Mouse (Mus musculus) hindbrain, embryonic 15.5 days (tissue): Measurements from ENCODE around the gene Sh3bp4. TPM values are rescaled to one million over a fixed set of nuclear protein-coding genes. Genes with fewer than 3 reads are reported as not detected.
A peak's percentile ranks its signal among the peaks of the same experiment; 100 is the strongest.

Experiments
- ATAC-seq: fragments of 200-750 bp; cut with Nextera tagmentation; 2 replicates; pipeline ENCODE4 v1.8.0; 2017; ENCODE audit warnings: low read depth, moderate number of reproducible peaks, moderate TSS enrichment; ENCODE audit not compliant: low FRiP score
- H3K27ac ChIP-seq: fragments of 300-500 bp; sonication (generic); replicated peaks from 2 replicates; pipeline ENCODE4 v1.5.1; 2015; ENCODE audit warnings: mild to moderate bottlenecking, inconsistent platforms
- H3K27me3 ChIP-seq: fragments of 300-500 bp; sonication (generic); 2 replicates; pipeline ENCODE4 v1.6.1; 2015; ENCODE audit warnings: control low read depth, inconsistent platforms
- H3K36me3 ChIP-seq: fragments of 300-500 bp; sonication (generic); 2 replicates; pipeline ENCODE4 v1.6.1; 2015; ENCODE audit warnings: control low read depth, inconsistent platforms
- H3K4me1 ChIP-seq: fragments of 300-500 bp; sonication (generic); replicated peaks from 2 replicates; pipeline ENCODE4 v1.6.1; 2015; ENCODE audit warnings: control low read depth, inconsistent platforms
- H3K4me2 ChIP-seq: fragments of 300-500 bp; sonication (generic); 2 replicates; pipeline ENCODE4 v1.6.1; 2015; ENCODE audit warnings: moderate library complexity, mild to moderate bottlenecking, inconsistent platforms
- H3K4me3 ChIP-seq: fragments of 300-500 bp; sonication (generic); 2 replicates; pipeline ENCODE4 v1.5.1; 2015; ENCODE audit warnings: mild to moderate bottlenecking, inconsistent platforms
- H3K9ac ChIP-seq: fragments of 300-500 bp; sonication (generic); 2 replicates; pipeline ENCODE4 v1.6.1; 2015; ENCODE audit warnings: inconsistent platforms
- H3K9me3 ChIP-seq: fragments of 300-500 bp; sonication (generic); 2 replicates; pipeline ENCODE4 v1.6.1; 2016; ENCODE audit warnings: control low read depth, inconsistent platforms
- WGBS: fragments of 180-500 bp; shearing (Covaris S2); methylation state at CpG from one replicate; pipeline ENCODE4 v1.1.7; 2015; 5-methylcytosine and 5-hydroxymethylcytosine counted together
- polyA plus RNA-seq: library from polyadenylated mRNA; unstranded; fragments of >200 nt; fragmentation: Nextera tagmentation; extraction: Ambion mirVana; gene quantifications from 2 replicates; pipeline ENCODE4 v1.2.1, GENCODE M21; 2015

Sh3bp4 gene
- polyA plus RNA-seq, 1 experiment from 2014 or later: 16.2 TPM

DNA sequence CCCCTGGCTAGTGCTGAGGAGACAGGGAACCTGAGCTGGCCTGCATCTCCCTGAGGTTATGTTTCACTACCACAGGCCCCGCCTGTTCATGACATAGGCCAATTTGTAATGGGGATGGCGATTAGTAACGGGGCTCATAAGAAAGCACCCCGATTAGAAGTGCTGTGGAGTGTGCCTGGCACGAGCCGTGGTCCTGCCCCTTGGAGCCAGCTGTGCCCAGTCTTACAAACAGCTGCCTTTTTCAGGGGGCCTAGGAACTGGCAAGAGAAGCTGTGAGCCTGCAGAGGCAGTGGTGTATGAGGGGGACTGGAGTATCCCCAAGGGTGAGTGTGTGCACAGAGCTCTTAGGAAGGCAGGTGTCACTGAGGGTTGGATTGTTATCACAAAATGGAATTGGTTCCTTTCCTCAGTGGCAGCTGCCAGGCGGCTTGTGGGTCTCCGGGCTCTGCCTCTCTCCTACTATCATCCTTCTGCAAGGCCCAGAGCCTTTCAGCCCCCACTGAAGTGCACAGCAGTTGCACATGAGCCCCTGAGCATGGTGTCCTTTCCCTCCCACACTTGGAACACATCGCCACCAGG lies 16.4 kb downstream of the Sh3bp4 start:
- no peak for ATAC-seq
- 43% methylated on average over 9 of the region's 9 CpGs for WGBS
- no peak overlapping the region for H3K9ac ChIP-seq
- H3K4me2 ChIP-seq: no peak overlapping the region
- no peaks in the 10 kb centered on the region for H3K27me3 ChIP-seq
- no peak overlapping the region for H3K4me3 ChIP-seq
- H3K4me1 ChIP-seq: peaks cover 46% of the 10 kb centered on the region
- H3K9me3 ChIP-seq: no peaks in the 10 kb centered on the region
- H3K27ac ChIP-seq: no peak overlapping the region
- H3K36me3 ChIP-seq: no peaks in the 10 kb centered on the region

DNA sequence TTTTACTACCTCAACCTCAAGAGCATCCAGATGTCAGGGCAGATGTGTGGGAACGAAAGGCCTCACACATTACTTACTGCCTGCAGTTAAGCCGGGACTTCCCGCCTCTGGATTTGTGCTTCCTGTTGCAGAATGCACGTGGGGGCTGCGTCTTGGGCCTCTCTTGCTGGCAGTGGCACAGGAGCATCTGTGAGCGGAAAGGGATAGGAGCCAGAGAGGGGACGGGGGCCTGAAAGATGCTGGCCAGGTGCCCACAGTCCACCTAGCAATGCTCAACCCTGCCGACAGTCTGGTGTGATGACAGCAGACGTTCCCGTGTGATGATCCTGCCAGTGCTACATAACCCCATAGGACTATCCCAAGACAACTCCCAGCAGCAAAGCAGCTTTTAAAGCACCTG lies 17.9 kb downstream of the Sh3bp4 start:
- Histone ChIP-seq H3K27ac (no peak overlapping the region), H3K4me3 (no peak overlapping the region), H3K4me2 (no peak overlapping the region), H3K4me1 (peaks cover 48% of the 10 kb centered on the region), H3K27me3 (no peaks in the 10 kb centered on the region), H3K9me3 (no peaks in the 10 kb centered on the region), H3K9ac (no peak overlapping the region), H3K36me3 (no peaks in the 10 kb centered on the region)
- WGBS: 40% methylated on average over 10 of the region's 10 CpGs
- no peak for ATAC-seq

DNA sequence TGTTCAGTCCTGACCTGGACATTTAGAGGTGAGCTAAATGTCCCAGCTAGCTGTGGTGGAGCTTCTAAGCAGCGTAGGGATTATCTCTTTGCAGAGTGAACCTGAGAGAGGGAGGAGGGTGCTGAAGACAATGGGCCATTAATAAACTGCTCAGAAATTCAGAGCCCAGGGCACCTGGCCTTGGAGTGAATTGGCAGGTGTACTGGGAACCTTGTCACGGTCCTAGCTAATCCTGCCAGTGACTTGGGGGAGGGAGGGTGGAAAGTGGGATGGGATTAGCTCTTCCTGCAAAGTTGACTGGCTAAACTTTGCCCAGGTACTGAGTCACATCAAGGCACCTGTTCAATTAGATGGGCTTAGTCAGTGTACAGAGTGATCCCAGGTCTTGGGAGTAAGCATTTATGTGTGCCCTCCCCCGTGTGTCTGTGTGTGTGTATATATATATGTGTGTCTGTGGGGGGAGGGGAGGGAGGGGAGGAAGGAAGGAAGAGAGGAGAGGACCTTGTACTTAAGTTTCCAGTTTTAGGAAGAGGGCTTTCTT lies 18.6 kb downstream of the Sh3bp4 start:
- peaks cover 55% of the 10 kb centered on the region for H3K4me1 ChIP-seq
- 58% methylated on average over 3 of the region's 3 CpGs for WGBS
- H3K27me3 ChIP-seq: no peaks in the 10 kb centered on the region
- no peak overlapping the region for H3K4me3 ChIP-seq
- no peak overlapping the region for H3K4me2 ChIP-seq
- H3K27ac ChIP-seq: no peak overlapping the region
- no peak overlapping the region for H3K9ac ChIP-seq
- ATAC-seq: no peak
- no peaks in the 10 kb centered on the region for H3K9me3 ChIP-seq
- no peaks in the 10 kb centered on the region for H3K36me3 ChIP-seq

DNA sequence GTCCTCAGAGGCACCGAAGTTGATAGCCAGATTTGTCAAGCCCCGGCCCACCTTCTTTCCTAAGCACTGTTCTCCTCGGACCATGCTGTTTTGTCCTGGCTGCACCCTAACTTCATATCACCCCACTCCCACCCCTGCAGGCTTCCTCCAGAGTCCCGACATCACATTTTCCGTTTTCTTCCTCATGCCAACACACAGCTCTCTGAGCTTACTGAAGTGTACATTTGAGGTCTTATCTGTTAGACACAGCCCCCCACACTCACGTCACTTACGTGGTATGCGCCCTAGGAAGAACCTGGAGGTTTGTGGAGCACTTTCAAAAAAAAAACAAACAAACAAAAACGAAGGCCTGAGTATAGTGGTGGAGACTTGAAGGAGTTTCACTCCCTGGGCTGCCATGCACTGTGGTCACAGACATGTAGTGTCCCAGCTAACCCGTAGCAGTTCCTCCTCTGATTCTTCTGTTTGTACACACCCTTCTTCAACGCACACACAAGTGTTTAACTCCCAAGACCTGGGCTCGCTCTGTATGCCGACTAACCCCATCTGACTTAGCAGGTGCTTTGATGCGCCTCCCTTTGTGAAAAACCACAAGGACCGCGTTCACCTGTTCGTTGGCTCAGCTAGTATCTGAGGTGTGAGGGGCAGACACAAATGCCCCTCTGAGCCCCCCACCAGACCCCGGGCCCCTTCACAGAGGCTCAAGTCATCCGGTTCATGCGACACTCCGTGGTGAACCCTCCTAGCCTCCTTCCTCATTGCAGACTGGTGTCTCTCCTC lies 19.8 kb downstream of the Sh3bp4 start:
- Histone ChIP-seq H3K9me3 (no peaks in the 10 kb centered on the region), H3K4me2 (no peak overlapping the region), H3K4me1 (peaks cover 64% of the 10 kb centered on the region), H3K9ac (no peak overlapping the region), H3K27ac (no peak overlapping the region), H3K4me3 (no peak overlapping the region), H3K36me3 (no peaks in the 10 kb centered on the region), H3K27me3 (no peaks in the 10 kb centered on the region)
- 79% methylated on average over 21 of the region's 21 CpGs for WGBS
- ATAC-seq: no peak

DNA sequence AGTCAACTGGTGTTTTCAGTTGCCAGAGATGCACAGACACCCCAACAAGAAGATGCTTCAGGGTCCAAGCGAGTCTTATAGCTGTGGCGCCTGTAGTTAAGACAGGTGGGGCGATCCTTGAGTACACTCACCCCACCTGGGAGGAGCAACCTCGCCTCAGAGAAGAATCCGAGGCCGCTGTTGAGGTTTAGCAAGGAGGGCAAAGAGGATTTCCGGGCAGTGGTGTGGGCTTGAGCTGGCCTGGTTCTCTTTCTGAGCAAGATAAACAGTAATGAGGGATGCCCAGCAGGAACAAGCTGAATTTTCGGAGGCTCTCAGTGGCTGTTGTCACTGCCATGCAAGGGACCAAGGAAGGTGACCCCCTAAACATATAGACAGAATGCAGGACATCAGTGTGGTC lies 20.5 kb downstream of the Sh3bp4 start:
- ATAC-seq: no peak
- Histone ChIP-seq H3K27ac (no peak overlapping the region), H3K4me1 (peaks cover 70% of the 10 kb centered on the region), H3K9me3 (no peaks in the 10 kb centered on the region), H3K9ac (no peak overlapping the region), H3K27me3 (no peaks in the 10 kb centered on the region), H3K36me3 (no peaks in the 10 kb centered on the region), H3K4me3 (no peak overlapping the region), H3K4me2 (no peak overlapping the region)
- 86% methylated on average over 8 of the region's 8 CpGs for WGBS

DNA sequence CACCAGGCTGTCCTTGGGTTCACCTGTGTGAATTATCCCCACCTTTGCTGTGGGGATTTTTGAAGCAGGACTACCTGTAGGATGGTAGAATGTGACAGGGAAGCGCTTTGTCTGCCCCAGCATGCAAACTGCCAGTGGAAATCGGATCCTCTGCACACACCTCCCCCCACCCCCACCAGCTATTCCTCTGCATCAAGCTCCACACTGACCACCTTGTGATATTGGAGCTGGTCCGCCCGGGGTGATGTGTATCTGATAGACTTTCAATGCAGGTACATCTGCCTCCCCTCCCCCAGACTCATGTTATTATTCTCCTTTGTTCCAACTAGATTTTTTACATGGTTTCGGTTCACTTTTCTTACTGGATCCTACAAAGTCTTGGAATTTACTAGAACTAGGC lies 21.8 kb downstream of the Sh3bp4 start:
- Histone ChIP-seq H3K4me3 (no peak overlapping the region), H3K4me2 (peak overlapping the region; percentile 35; the same call in 1 of the 2 replicates), H3K36me3 (no peaks in the 10 kb centered on the region), H3K27me3 (no peaks in the 10 kb centered on the region), H3K27ac (peak overlapping the region; percentile 57), H3K4me1 (peaks cover 70% of the 10 kb centered on the region), H3K9me3 (no peaks in the 10 kb centered on the region), H3K9ac (no peak overlapping the region)
- 40% methylated on average over 5 of the region's 5 CpGs for WGBS
- ATAC-seq: no peak

DNA sequence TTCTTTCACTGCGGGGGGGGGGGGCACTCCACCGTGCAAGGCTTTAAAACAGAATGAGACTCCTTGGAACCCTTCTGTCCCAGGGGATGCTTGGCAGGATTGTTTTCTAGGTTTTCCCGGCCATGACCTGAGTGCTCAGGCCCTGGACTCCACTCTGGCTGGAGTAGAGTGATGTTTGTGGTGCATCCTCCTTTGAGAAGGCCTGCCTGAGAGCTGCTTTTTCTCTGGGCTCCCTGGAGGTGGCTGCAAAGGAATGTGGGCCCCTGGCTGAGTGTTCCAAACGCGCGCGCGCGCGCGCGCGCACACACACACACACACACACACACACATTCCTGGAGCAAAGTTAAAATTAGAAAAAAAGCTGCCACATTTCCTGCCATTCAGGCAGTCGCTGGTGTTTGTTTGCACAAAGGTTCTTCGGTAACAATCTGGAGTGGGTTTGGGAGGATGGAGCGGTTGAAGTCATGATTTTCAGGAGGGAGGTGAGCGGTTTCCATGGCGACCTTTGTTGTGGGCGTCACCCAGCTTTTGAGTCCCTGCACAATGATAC lies 22.3 kb downstream of the Sh3bp4 start:
- WGBS: 2% methylated on average over 19 of the region's 19 CpGs
- Histone ChIP-seq H3K36me3 (no peaks in the 10 kb centered on the region), H3K27me3 (no peaks in the 10 kb centered on the region), H3K4me1 (peaks cover 69% of the 10 kb centered on the region), H3K4me2 (peak overlapping the region; percentile 35), H3K27ac (peak overlapping the region; percentile 57), H3K9me3 (no peaks in the 10 kb centered on the region), H3K4me3 (0 out of 2 replicates have a peak overlapping the region, but pooled peaks have one; percentile 8), H3K9ac (peak overlapping the region; percentile 18; the same call in 1 of the 2 replicates)
- ATAC-seq: 0 out of 2 replicates have a peak, but pooled peaks have one; percentile 13

DNA sequence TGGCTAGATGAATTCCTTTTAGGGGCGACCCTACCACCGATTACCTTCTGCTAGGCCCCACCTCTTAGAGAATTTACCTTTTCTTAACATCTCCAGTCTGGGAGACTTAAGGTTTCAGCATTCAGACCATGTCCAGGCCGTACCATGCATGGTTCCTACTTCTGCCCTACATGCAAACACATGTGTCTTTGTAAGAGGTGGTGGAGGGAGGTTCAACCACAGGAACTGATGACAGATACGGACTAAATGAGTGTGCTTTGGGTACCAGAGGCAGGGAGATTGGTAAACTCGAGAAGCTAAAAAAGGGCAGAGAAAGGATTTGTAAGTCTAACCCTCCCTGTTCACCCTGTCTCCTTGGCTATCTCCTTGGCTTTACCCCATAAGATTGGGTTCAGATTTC lies 23.5 kb downstream of the Sh3bp4 start:
- H3K4me2 ChIP-seq: no peak overlapping the region
- no peaks in the 10 kb centered on the region for H3K27me3 ChIP-seq
- no peaks in the 10 kb centered on the region for H3K36me3 ChIP-seq
- 80% methylated on average over 5 of the region's 5 CpGs for WGBS
- ATAC-seq: no peak
- H3K9ac ChIP-seq: no peak overlapping the region
- H3K9me3 ChIP-seq: no peaks in the 10 kb centered on the region
- peaks cover 58% of the 10 kb centered on the region for H3K4me1 ChIP-seq
- no peak overlapping the region for H3K4me3 ChIP-seq
- no peak overlapping the region for H3K27ac ChIP-seq

DNA sequence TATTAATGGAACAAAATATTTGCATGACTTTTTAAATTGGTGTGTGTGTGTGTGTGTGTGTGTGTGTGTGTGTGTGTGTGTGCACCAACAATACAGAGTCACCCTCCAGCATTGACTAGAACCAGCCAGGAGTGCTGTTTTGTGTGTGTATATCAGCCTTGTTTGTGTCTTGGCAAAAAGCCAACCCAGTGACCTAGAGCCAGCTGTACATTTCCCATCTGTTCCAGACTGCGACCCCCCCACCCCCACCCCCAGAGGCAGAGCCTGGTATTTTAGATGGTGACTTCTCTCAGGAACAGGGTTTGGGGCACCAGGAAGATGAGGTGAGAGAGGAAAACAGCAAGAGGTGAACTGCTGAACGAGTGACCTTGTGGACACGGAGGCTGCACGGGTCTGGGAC lies 24.2 kb downstream of the Sh3bp4 start:
- Histone ChIP-seq H3K9ac (no peak overlapping the region), H3K9me3 (no peaks in the 10 kb centered on the region), H3K27me3 (no peaks in the 10 kb centered on the region), H3K36me3 (no peaks in the 10 kb centered on the region), H3K4me1 (peaks cover 52% of the 10 kb centered on the region), H3K4me3 (no peak overlapping the region), H3K4me2 (no peak overlapping the region), H3K27ac (no peak overlapping the region)
- no peak for ATAC-seq
- 61% methylated on average over 4 of the region's 4 CpGs for WGBS

DNA sequence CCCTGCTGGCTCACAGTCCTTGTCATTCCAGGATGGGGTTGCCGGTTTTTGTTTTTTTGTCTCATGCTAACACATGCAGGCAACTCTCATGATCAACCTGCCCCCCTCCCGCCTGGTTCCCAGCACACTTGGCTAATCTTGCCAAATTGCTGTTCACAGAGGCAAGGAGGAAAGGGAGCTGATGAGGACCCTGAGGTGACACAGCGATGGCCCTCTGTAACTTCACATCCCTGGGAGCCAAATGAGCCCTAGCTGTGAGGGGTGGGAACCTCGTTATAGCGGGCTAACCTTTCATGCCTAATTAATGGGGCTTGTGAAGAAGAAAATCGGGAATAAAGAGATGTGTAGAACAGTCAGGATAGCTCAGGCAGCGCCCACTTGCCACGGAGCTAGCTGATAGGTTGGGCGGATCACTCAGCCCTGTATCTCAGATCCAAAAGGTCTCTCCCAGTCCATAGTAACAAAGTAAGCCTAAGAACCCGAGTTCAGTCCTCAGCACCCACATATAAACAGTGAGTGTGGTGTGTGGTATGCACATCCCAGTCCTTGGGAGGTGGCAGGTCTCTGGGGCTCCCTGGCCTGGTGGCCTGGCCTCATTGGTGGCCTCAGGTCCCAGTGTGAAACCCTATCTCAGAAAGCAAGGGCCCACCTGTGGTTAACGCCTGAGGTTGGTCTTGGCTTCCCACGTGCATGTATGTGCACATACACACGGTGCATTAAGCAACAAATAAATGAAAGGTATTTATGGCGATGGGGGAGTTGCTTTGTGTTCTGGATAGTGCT lies 25.6 kb downstream of the Sh3bp4 start:
- H3K27ac ChIP-seq: no peak overlapping the region; the same call in 1 of the 2 replicates
- no peaks in the 10 kb centered on the region for H3K9me3 ChIP-seq
- 23% methylated on average over 14 of the region's 14 CpGs for WGBS
- no peaks in the 10 kb centered on the region for H3K27me3 ChIP-seq
- peaks cover 47% of the 10 kb centered on the region for H3K4me1 ChIP-seq
- no peak overlapping the region for H3K4me2 ChIP-seq
- ATAC-seq: peak; percentile 24; the same call in 1 of the 2 replicates
- H3K36me3 ChIP-seq: no peaks in the 10 kb centered on the region
- H3K4me3 ChIP-seq: no peak overlapping the region
- H3K9ac ChIP-seq: no peak overlapping the region

DNA sequence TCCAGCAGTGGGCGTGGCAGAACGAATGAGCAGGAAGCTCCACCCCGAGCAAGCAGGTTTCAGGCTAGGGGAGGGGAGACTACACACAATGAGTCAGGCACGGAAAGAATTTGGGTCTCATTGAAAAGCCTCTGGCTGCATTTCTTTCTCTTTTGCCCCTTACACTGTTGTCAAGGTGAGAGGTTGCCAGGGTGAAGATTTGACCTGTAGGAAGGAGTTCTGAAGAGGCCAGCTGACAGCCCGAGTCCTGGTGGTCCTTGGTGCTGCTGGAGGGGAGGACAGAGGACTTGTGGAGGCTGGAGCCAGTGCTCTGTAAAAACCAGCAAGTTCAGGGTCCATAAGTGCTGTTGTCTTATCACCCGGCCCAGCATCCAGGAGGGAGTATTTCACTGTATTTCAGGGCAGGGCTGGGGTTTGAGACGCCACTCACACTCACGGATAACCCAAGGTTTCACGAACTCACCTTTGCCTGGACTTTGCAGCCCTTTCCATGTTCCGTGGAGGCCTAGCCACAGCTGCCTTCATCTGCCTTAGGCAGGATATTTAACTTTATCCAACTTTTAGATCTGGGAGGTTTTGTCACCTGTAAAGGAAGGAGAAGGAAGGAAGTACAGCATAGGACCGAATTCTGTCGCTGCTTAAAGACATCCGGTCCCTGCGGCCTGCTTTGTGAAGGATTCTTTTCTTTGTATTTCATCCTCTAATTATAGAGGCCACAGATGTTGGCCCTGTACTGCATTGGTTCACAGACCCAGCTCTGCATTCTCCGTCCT lies 32.2 kb downstream of the Sh3bp4 start:
- H3K9me3 ChIP-seq: no peaks in the 10 kb centered on the region
- 33% methylated on average over 15 of the region's 15 CpGs for WGBS
- peaks cover 28% of the 10 kb centered on the region for H3K4me1 ChIP-seq
- H3K4me3 ChIP-seq: no peak overlapping the region
- H3K27ac ChIP-seq: peak overlapping the region; percentile 10; the same call in 1 of the 2 replicates
- no peaks in the 10 kb centered on the region for H3K36me3 ChIP-seq
- no peak overlapping the region for H3K4me2 ChIP-seq
- H3K27me3 ChIP-seq: no peaks in the 10 kb centered on the region
- no peak overlapping the region for H3K9ac ChIP-seq
- no peak for ATAC-seq
